Mouse (Mus musculus): ENCODE results near the gene Gcnt1. TPM values are rescaled to one million over a fixed set of nuclear protein-coding genes. Genes with fewer than 3 reads are reported as not detected.

Gcnt1 gene
- 1.4 and 1.5 TPM in 2 replicates for polyA plus RNA-seq (2015; fragmentation: Nextera tagmentation; extraction: Ambion mirVana)

DNA sequence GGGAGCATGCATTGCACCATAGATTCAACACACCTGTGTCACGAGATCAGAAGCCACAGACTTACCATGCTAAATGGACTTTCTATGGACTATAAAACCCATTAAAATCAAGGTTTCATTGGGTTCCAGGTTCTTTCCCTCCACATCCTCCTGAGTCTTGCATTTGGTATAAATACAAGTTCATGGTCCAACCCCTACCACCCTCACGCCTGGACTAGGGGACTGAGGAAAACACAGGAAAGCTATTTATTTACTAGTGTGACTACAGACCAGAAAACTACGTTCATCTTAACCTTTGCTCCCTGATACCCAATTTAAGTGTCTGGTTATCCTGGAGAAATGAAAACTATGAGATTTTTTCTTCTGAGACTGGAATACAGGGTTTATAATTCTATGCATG is at the start of gene Gcnt1:
Gcnt1 (minus strand) TSS at position 144 of the 400 bp plus-strand sequence.
- Histone ChIP-seq H3K9ac (ENCODE audit: low read length) (no peak within 1 kb of the TSS), H3K4me2 (replicated peaks; ENCODE audit: low read depth) (no peak within 1 kb of the TSS), H3K27ac (replicated peaks) (no peak within 1 kb of the TSS), H3K4me3 (ENCODE audit: low read depth, low read length) (no peak within 1 kb of the TSS), H3K27me3 (ENCODE audit: control insufficient read depth, insufficient read depth, low read length) (no peaks in the 10 kb centered on the region), H3K4me1 (replicated peaks; ENCODE audit: control insufficient read depth, insufficient read depth) (no peaks in the 10 kb centered on the region), H3K9me3 (ENCODE audit: control insufficient read depth, low read length) (no peaks in the 10 kb centered on the region), H3K36me3 (ENCODE audit: control insufficient read depth, insufficient read depth, low read length) (no peaks in the 10 kb centered on the region)
- TF ChIP-seq CTCF (IDR thresholded peaks at IDR 0.05; ENCODE audit: low read depth) (no peak), EP300 (optimal IDR thresholded peaks at IDR 0.05) (no peak)
- ATAC-seq (ENCODE audit: low FRiP score, low TSS enrichment): no peak
- 77% methylated on average over 3 of the region's 3 CpGs for WGBS
- DNase-seq (ENCODE audit: low spot score): no peak

GRCm38 (mm10) chr19:17417855-17418254 is 45.2 kb upstream of the Gcnt1 start:
- ATAC-seq (ENCODE audit: low FRiP score, low TSS enrichment): no peak
- H3K9ac ChIP-seq (ENCODE audit: low read length): no peak overlapping the region
- TF ChIP-seq EP300 (optimal IDR thresholded peaks at IDR 0.05) (no peak), CTCF (IDR thresholded peaks at IDR 0.05; ENCODE audit: low read depth) (no peak)
- no peaks in the 10 kb centered on the region for H3K36me3 ChIP-seq (ENCODE audit: control insufficient read depth, insufficient read depth, low read length)
- no peak overlapping the region for H3K4me3 ChIP-seq (ENCODE audit: low read depth, low read length)
- H3K27ac ChIP-seq (replicated peaks): no peak overlapping the region
- WGBS: 54% methylated on average over 1 of the region's 1 CpGs
- DNase-seq (ENCODE audit: low spot score): no peak
- no peaks in the 10 kb centered on the region for H3K9me3 ChIP-seq (ENCODE audit: control insufficient read depth, low read length)
- H3K27me3 ChIP-seq (ENCODE audit: control insufficient read depth, insufficient read depth, low read length): no peaks in the 10 kb centered on the region
- no peaks in the 10 kb centered on the region for H3K4me1 ChIP-seq (replicated peaks; ENCODE audit: control insufficient read depth, insufficient read depth)
- H3K4me2 ChIP-seq (replicated peaks; ENCODE audit: low read depth): no peak overlapping the region

DNA sequence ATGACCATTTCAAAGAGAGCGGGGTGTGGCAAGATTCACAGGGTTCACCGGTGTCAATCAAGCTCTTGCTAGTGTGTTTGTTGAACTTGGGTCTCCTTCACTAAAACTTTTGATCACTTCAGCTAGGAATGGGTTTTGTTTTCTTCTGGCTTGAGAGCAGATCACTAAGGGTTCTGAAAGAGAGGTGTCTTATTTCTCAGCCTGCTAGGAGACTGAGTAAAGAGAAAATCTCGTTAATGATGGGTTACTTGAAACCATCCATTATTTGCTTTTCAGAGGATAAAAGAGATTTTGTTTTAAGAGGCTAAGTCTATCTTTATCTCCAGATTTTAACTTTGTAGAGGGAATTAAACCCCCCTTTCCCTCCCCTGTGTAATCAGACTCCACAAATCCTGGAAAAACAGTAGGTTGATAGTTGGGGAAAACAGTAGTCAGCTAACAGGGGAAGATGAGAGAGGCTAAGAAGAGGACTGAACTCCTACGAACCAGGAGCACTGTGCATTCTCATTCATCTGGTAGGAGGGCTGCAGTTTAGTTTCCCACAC is 40.3 kb upstream of the Gcnt1 start:
- H3K27ac ChIP-seq (replicated peaks): no peak overlapping the region
- no peak overlapping the region for H3K4me2 ChIP-seq (replicated peaks; ENCODE audit: low read depth)
- H3K36me3 ChIP-seq (ENCODE audit: control insufficient read depth, insufficient read depth, low read length): no peaks in the 10 kb centered on the region
- no peaks in the 10 kb centered on the region for H3K4me1 ChIP-seq (replicated peaks; ENCODE audit: control insufficient read depth, insufficient read depth)
- no peaks in the 10 kb centered on the region for H3K9me3 ChIP-seq (ENCODE audit: control insufficient read depth, low read length)
- no peak overlapping the region for H3K9ac ChIP-seq (ENCODE audit: low read length)
- H3K27me3 ChIP-seq (ENCODE audit: control insufficient read depth, insufficient read depth, low read length): no peaks in the 10 kb centered on the region
- TF ChIP-seq CTCF (IDR thresholded peaks at IDR 0.05; ENCODE audit: low read depth) (no peak), EP300 (optimal IDR thresholded peaks at IDR 0.05) (no peak)
- WGBS: 46% methylated on average over 4 of the region's 4 CpGs
- ATAC-seq (ENCODE audit: low FRiP score, low TSS enrichment): no peak
- H3K4me3 ChIP-seq (ENCODE audit: low read depth, low read length): no peak overlapping the region
- DNase-seq (ENCODE audit: low spot score): no peak

GRCm38 (mm10) chr19:17410465-17411065 is 37.9 kb upstream of the Gcnt1 start:
- Histone ChIP-seq H3K9me3 (ENCODE audit: control insufficient read depth, low read length) (no peaks in the 10 kb centered on the region), H3K9ac (ENCODE audit: low read length) (no peak overlapping the region), H3K27me3 (ENCODE audit: control insufficient read depth, insufficient read depth, low read length) (no peaks in the 10 kb centered on the region), H3K4me3 (ENCODE audit: low read depth, low read length) (no peak overlapping the region), H3K36me3 (ENCODE audit: control insufficient read depth, insufficient read depth, low read length) (no peaks in the 10 kb centered on the region), H3K27ac (replicated peaks) (0 out of 2 replicates have a peak overlapping the region, but pooled peaks have one; percentile 18), H3K4me1 (replicated peaks; ENCODE audit: control insufficient read depth, insufficient read depth) (no peaks in the 10 kb centered on the region), H3K4me2 (replicated peaks; ENCODE audit: low read depth) (no peak overlapping the region)
- DNase-seq (ENCODE audit: low spot score): peak; percentile 45
- TF ChIP-seq CTCF (IDR thresholded peaks at IDR 0.05; ENCODE audit: low read depth) (no peak), EP300 (optimal IDR thresholded peaks at IDR 0.05) (no peak)
- peak; percentile 90 for ATAC-seq (ENCODE audit: low FRiP score, low TSS enrichment)
- WGBS: 63% methylated on average over 5 of the region's 5 CpGs

GRCm38 (mm10) chr19:17409351-17409750 is 36.7 kb upstream of the Gcnt1 start:
- DNase-seq (ENCODE audit: low spot score): no peak
- Histone ChIP-seq H3K36me3 (ENCODE audit: control insufficient read depth, insufficient read depth, low read length) (no peaks in the 10 kb centered on the region), H3K9me3 (ENCODE audit: control insufficient read depth, low read length) (no peaks in the 10 kb centered on the region), H3K4me2 (replicated peaks; ENCODE audit: low read depth) (no peak overlapping the region), H3K9ac (ENCODE audit: low read length) (no peak overlapping the region), H3K27me3 (ENCODE audit: control insufficient read depth, insufficient read depth, low read length) (no peaks in the 10 kb centered on the region), H3K4me3 (ENCODE audit: low read depth, low read length) (no peak overlapping the region), H3K27ac (replicated peaks) (no peak overlapping the region), H3K4me1 (replicated peaks; ENCODE audit: control insufficient read depth, insufficient read depth) (no peaks in the 10 kb centered on the region)
- TF ChIP-seq EP300 (optimal IDR thresholded peaks at IDR 0.05) (no peak), CTCF (IDR thresholded peaks at IDR 0.05; ENCODE audit: low read depth) (no peak)
- ATAC-seq (ENCODE audit: low FRiP score, low TSS enrichment): no peak
- WGBS: 53% methylated on average over 3 of the region's 3 CpGs

DNA sequence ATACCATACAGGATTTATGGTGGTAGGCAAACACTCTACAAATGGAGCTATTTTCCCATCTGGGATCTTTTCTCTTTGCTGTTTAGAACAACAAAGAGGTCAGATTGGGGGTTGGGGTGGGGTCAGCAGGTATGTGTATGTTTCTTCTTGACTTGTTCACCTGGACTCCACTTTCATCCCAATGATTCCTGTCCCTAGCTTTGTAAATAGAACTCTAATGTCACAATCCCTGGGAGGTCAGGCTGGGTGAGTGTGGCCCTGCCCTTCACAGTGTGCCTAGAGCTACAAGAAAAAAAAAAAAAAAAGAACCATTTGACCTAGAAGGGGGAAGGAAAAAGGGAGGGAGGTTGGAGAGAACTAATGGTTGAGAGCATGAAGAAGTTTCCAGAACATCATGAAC is 35.9 kb upstream of the Gcnt1 start:
- Histone ChIP-seq H3K27ac (replicated peaks) (no peak overlapping the region), H3K4me2 (replicated peaks; ENCODE audit: low read depth) (no peak overlapping the region), H3K4me1 (replicated peaks; ENCODE audit: control insufficient read depth, insufficient read depth) (no peaks in the 10 kb centered on the region), H3K4me3 (ENCODE audit: low read depth, low read length) (no peak overlapping the region), H3K27me3 (ENCODE audit: control insufficient read depth, insufficient read depth, low read length) (no peaks in the 10 kb centered on the region), H3K9ac (ENCODE audit: low read length) (no peak overlapping the region), H3K36me3 (ENCODE audit: control insufficient read depth, insufficient read depth, low read length) (no peaks in the 10 kb centered on the region), H3K9me3 (ENCODE audit: control insufficient read depth, low read length) (no peaks in the 10 kb centered on the region)
- DNase-seq (ENCODE audit: low spot score) (no peak), ATAC-seq (ENCODE audit: low FRiP score, low TSS enrichment) (peak; percentile 33; the same call in 1 of the 2 replicates)
- TF ChIP-seq CTCF (IDR thresholded peaks at IDR 0.05; ENCODE audit: low read depth) (no peak), EP300 (optimal IDR thresholded peaks at IDR 0.05) (no peak)

Data from stomach, postnatal 0 days (tissue).